Mouse (Mus musculus) hindbrain, postnatal 0 days (tissue): ENCODE data around the gene Mthfd2. TPM values are rescaled to one million over a fixed set of nuclear protein-coding genes. Genes with fewer than 3 reads are reported as not detected.

ENCODE experiments used
- ATAC-seq: fragments of 200-750 bp; cut with Nextera tagmentation; 2 replicates; pipeline ENCODE4 v1.8.0; 2017; ENCODE audit warnings: mild to moderate bottlenecking, moderate TSS enrichment, moderate library complexity
- DNase-seq: peaks from one replicate; pipeline ENCODE4 v3.0.0-alpha.2; 2015; ENCODE audit warnings: low spot score
- H3K27ac ChIP-seq: fragments of 300-500 bp; sonication (generic); 2 replicates; pipeline ENCODE4 v1.5.1; 2014; ENCODE audit warnings: mild to moderate bottlenecking
- H3K27me3 ChIP-seq: fragments of 300-500 bp; sonication (generic); 2 replicates; pipeline ENCODE4 v1.6.1; 2014; ENCODE audit warnings: low read length, mixed read lengths; ENCODE audit not compliant: insufficient read depth
- H3K36me3 ChIP-seq: fragments of 300-500 bp; sonication (generic); 2 replicates; pipeline ENCODE4 v1.6.1; 2014; ENCODE audit warnings: low read length, mixed read lengths; ENCODE audit not compliant: insufficient read depth
- H3K4me1 ChIP-seq: fragments of 300-500 bp; sonication (generic); 2 replicates; pipeline ENCODE4 v1.6.1; 2014; ENCODE audit warnings: antibody characterized with exemption, low read length, mixed read lengths; ENCODE audit not compliant: insufficient read depth
- H3K4me2 ChIP-seq: fragments of 300-500 bp; sonication (generic); 2 replicates; pipeline ENCODE4 v1.6.1; 2014; ENCODE audit warnings: low read depth, mild to moderate bottlenecking, low read length, moderate library complexity, mixed read lengths
- H3K4me3 ChIP-seq: fragments of 300-500 bp; sonication (generic); 2 replicates; pipeline ENCODE4 v1.5.1; 2014; ENCODE audit warnings: low read length
- H3K9ac ChIP-seq: fragments of 300-500 bp; sonication (generic); replicated peaks from 2 replicates; pipeline ENCODE4 v1.6.1; 2014; ENCODE audit warnings: mild to moderate bottlenecking, low read length, moderate library complexity, mixed read lengths
- H3K9me3 ChIP-seq: fragments of 300-500 bp; sonication (generic); 2 replicates; pipeline ENCODE4 v1.6.1; 2016; ENCODE audit warnings: low read length, mixed read lengths
- CTCF ChIP-seq: IDR thresholded peaks from 2 replicates; pipeline ENCODE4 v1.5.1; 2016; ENCODE audit warnings: antibody characterized with exemption, control low read depth, low read depth
- WGBS: fragments of 180-500 bp; shearing (Covaris S2); extraction: QIAGEN DNeasy Blood & Tissue Kit; methylation state at CpG from one replicate; pipeline ENCODE4 v1.1.7; 2014; 5-methylcytosine and 5-hydroxymethylcytosine counted together
- polyA plus RNA-seq: library from polyadenylated mRNA; unstranded; fragments of >200 nt; fragmentation: Nextera tagmentation; extraction: Ambion mirVana; gene quantifications from 2 replicates; pipeline ENCODE4 v1.2.1, GENCODE M21; 2015
- total RNA-seq: library from RNA; depleted of rRNA; stranded (reverse); fragments of >200 nt; gene quantifications from 2 replicates; pipeline ENCODE4 v1.2.3, GENCODE M21; 2014

The Mthfd2 gene
- total and polyA plus RNA-seq, 2 experiments from 2014 or later, result 21.1 to 24.2 TPM

GRCm38 (mm10) chr6:83357436-83357835, 31.7 kb upstream of the Mthfd2 start:
- Histone ChIP-seq H3K9me3 (no peaks in the 10 kb centered on the region), H3K9ac (no peak overlapping the region), H3K27me3 (no peaks in the 10 kb centered on the region), H3K4me2 (no peak overlapping the region), H3K4me3 (no peak overlapping the region), H3K36me3 (peaks cover 38% of the 10 kb centered on the region), H3K27ac (no peak overlapping the region), H3K4me1 (no peaks in the 10 kb centered on the region)
- ATAC-seq (no peak), DNase-seq (no peak)
- WGBS, result 90% methylated on average over 10 of the region's 10 CpGs
- TF ChIP-seq CTCF, result no peak

GRCm38 (mm10) chr6:83356569-83357138, 30.9 kb upstream of the Mthfd2 start:
- DNase-seq, result peak; percentile 91
- peaks cover 38% of the 10 kb centered on the region for H3K36me3 ChIP-seq
- H3K27ac ChIP-seq, result no peak overlapping the region
- ATAC-seq, result peak; percentile 70
- no peaks in the 10 kb centered on the region for H3K4me1 ChIP-seq
- 20% methylated on average over 7 of the region's 7 CpGs for WGBS
- no peaks in the 10 kb centered on the region for H3K9me3 ChIP-seq
- peak; percentile 99 for TF ChIP-seq CTCF
- no peak overlapping the region for H3K4me3 ChIP-seq
- H3K27me3 ChIP-seq, result no peaks in the 10 kb centered on the region
- H3K4me2 ChIP-seq, result no peak overlapping the region
- H3K9ac ChIP-seq, result no peak overlapping the region

- Histone ChIP-seq H3K27me3 (no peaks in the 10 kb centered on the region), H3K4me3 (no peak overlapping the region), H3K4me2 (no peak overlapping the region), H3K36me3 (peaks cover 32% of the 10 kb centered on the region), H3K9ac (no peak overlapping the region), H3K27ac (no peak overlapping the region), H3K9me3 (no peaks in the 10 kb centered on the region), H3K4me1 (peaks cover 3% of the 10 kb centered on the region; the same call in 1 of the 2 replicates)
- no peak for ATAC-seq
- no peak for DNase-seq
- no peak for TF ChIP-seq CTCF
- 87% methylated on average over 9 of the region's 9 CpGs for WGBS
Measured at GRCm38 (mm10) chr6:83354856-83355781, 29.4 kb upstream of the Mthfd2 start.

GRCm38 (mm10) chr6:83352666-83353410, 27.1 kb upstream of the Mthfd2 start:
- no peak for TF ChIP-seq CTCF
- Histone ChIP-seq H3K27me3 (no peaks in the 10 kb centered on the region), H3K9me3 (no peaks in the 10 kb centered on the region), H3K27ac (no peak overlapping the region), H3K4me1 (peaks cover 6% of the 10 kb centered on the region; the same call in 1 of the 2 replicates), H3K9ac (no peak overlapping the region), H3K4me3 (no peak overlapping the region), H3K36me3 (peaks cover 20% of the 10 kb centered on the region), H3K4me2 (no peak overlapping the region)
- ATAC-seq (no peak), DNase-seq (no peak)
- 89% methylated on average over 24 of the region's 24 CpGs for WGBS

GRCm38 (mm10) chr6:83351490-83352160, 25.9 kb upstream of the Mthfd2 start:
- H3K9ac ChIP-seq, result no peak overlapping the region
- TF ChIP-seq CTCF, result no peak

GRCm38 (mm10) chr6:83350851-83351405, 25.2 kb upstream of the Mthfd2 start:
- no peak for ATAC-seq
- Histone ChIP-seq H3K9ac (no peak overlapping the region), H3K9me3 (no peaks in the 10 kb centered on the region), H3K27me3 (no peaks in the 10 kb centered on the region), H3K36me3 (peaks cover 20% of the 10 kb centered on the region), H3K4me3 (no peak overlapping the region), H3K4me1 (peaks cover 6% of the 10 kb centered on the region; the same call in 1 of the 2 replicates), H3K27ac (no peak overlapping the region), H3K4me2 (no peak overlapping the region)
- DNase-seq, result no peak
- 89% methylated on average over 16 of the region's 16 CpGs for WGBS
- no peak for TF ChIP-seq CTCF

More at GRCm38 (mm10) chr6:83351490-83352160, 25.9 kb upstream of the Mthfd2 start:
- Histone ChIP-seq H3K4me1 (peaks cover 6% of the 10 kb centered on the region; the same call in 1 of the 2 replicates), H3K4me2 (no peak overlapping the region), H3K36me3 (peaks cover 20% of the 10 kb centered on the region), H3K27me3 (no peaks in the 10 kb centered on the region), H3K27ac (no peak overlapping the region), H3K9me3 (no peaks in the 10 kb centered on the region), H3K4me3 (no peak overlapping the region)
- no peak for DNase-seq
- 82% methylated on average over 7 of the region's 7 CpGs for WGBS
- ATAC-seq, result no peak
